Mouse (Mus musculus): ENCODE results near the gene Slc2a13. TPM values are rescaled to one million over a fixed set of nuclear protein-coding genes. Genes with fewer than 3 reads are reported as not detected.

Slc2a13 gene
- polyA plus RNA-seq, 1 experiment from 2014 or later, result 0.44 TPM

- peak; percentile 98 for ATAC-seq (replicated peaks; ENCODE audit: low FRiP score)
- no peak overlapping the region for H3K4me2 ChIP-seq
- no peak for DNase-seq (ENCODE audit: low spot score)
These were observed 312.5 kb downstream of the Slc2a13 start for GRCm38 (mm10) chr15:91260578-91260977.

GRCm38 (mm10) chr15:91257140-91257539 lies 315.9 kb downstream of the Slc2a13 start:
- no peak for ATAC-seq (replicated peaks; ENCODE audit: low FRiP score)
- H3K4me2 ChIP-seq, result no peak overlapping the region
- no peaks in the 10 kb centered on the region; the same call in 1 of the 2 replicates for H3K4me1 ChIP-seq (replicated peaks; ENCODE audit: control insufficient read depth, insufficient read depth, low read length)
- no peaks in the 10 kb centered on the region for H3K27me3 ChIP-seq (replicated peaks; ENCODE audit: control insufficient read depth, insufficient read depth, low read length)
- H3K9ac ChIP-seq (ENCODE audit: low read depth, low read length), result no peak overlapping the region
- H3K27ac ChIP-seq (ENCODE audit: low read depth, low read length), result no peak overlapping the region
- H3K4me3 ChIP-seq (ENCODE audit: low read depth, low read length), result no peak overlapping the region
- no peaks in the 10 kb centered on the region for H3K36me3 ChIP-seq (ENCODE audit: control insufficient read depth, insufficient read depth, low read length)
- 76% methylated on average over 11 of the region's 11 CpGs for WGBS
- no peaks in the 10 kb centered on the region for H3K9me3 ChIP-seq (ENCODE audit: control insufficient read depth, low read length)
- no peak for DNase-seq (ENCODE audit: low spot score)

More at GRCm38 (mm10) chr15:91260578-91260977, 312.5 kb downstream of the Slc2a13 start:
- Histone ChIP-seq H3K27ac (ENCODE audit: low read depth, low read length) (no peak overlapping the region), H3K4me1 (replicated peaks; ENCODE audit: control insufficient read depth, insufficient read depth, low read length) (no peaks in the 10 kb centered on the region; the same call in 1 of the 2 replicates), H3K36me3 (ENCODE audit: control insufficient read depth, insufficient read depth, low read length) (no peaks in the 10 kb centered on the region), H3K9me3 (ENCODE audit: control insufficient read depth, low read length) (no peaks in the 10 kb centered on the region), H3K4me3 (ENCODE audit: low read depth, low read length) (no peak overlapping the region), H3K9ac (ENCODE audit: low read depth, low read length) (no peak overlapping the region), H3K27me3 (replicated peaks; ENCODE audit: control insufficient read depth, insufficient read depth, low read length) (no peaks in the 10 kb centered on the region)
- 46% methylated on average over 5 of the region's 5 CpGs for WGBS

- Histone ChIP-seq H3K27me3 (replicated peaks; ENCODE audit: control insufficient read depth, insufficient read depth, low read length) (no peaks in the 10 kb centered on the region), H3K9me3 (ENCODE audit: control insufficient read depth, low read length) (no peaks in the 10 kb centered on the region), H3K4me2 (no peak overlapping the region), H3K9ac (ENCODE audit: low read depth, low read length) (no peak overlapping the region), H3K36me3 (ENCODE audit: control insufficient read depth, insufficient read depth, low read length) (no peaks in the 10 kb centered on the region), H3K4me3 (ENCODE audit: low read depth, low read length) (no peak overlapping the region), H3K27ac (ENCODE audit: low read depth, low read length) (no peak overlapping the region), H3K4me1 (replicated peaks; ENCODE audit: control insufficient read depth, insufficient read depth, low read length) (no peaks in the 10 kb centered on the region; the same call in 1 of the 2 replicates)
- ATAC-seq (replicated peaks; ENCODE audit: low FRiP score) (no peak), DNase-seq (ENCODE audit: low spot score) (no peak)
- WGBS, result 78% methylated on average over 2 of the region's 2 CpGs
These were observed 317.8 kb downstream of the Slc2a13 start for GRCm38 (mm10) chr15:91255308-91255707.

- no peak overlapping the region for H3K4me3 ChIP-seq (ENCODE audit: low read depth, low read length)
- ATAC-seq (replicated peaks; ENCODE audit: low FRiP score) (no peak), DNase-seq (ENCODE audit: low spot score) (no peak)
- WGBS, result 48% methylated on average over 8 of the region's 8 CpGs
- H3K9me3 ChIP-seq (ENCODE audit: control insufficient read depth, low read length), result no peaks in the 10 kb centered on the region
- H3K4me2 ChIP-seq, result no peak overlapping the region
- H3K4me1 ChIP-seq (replicated peaks; ENCODE audit: control insufficient read depth, insufficient read depth, low read length), result no peaks in the 10 kb centered on the region; the same call in 1 of the 2 replicates
- no peak overlapping the region for H3K27ac ChIP-seq (ENCODE audit: low read depth, low read length)
- no peaks in the 10 kb centered on the region for H3K36me3 ChIP-seq (ENCODE audit: control insufficient read depth, insufficient read depth, low read length)
- H3K9ac ChIP-seq (ENCODE audit: low read depth, low read length), result no peak overlapping the region
- no peaks in the 10 kb centered on the region for H3K27me3 ChIP-seq (replicated peaks; ENCODE audit: control insufficient read depth, insufficient read depth, low read length)
These were observed 320.1 kb downstream of the Slc2a13 start for GRCm38 (mm10) chr15:91252956-91253355.

- Histone ChIP-seq H3K4me1 (replicated peaks; ENCODE audit: control insufficient read depth, insufficient read depth, low read length) (no peaks in the 10 kb centered on the region; the same call in 1 of the 2 replicates), H3K4me2 (peak overlapping the region; percentile 39; the same call in 1 of the 2 replicates), H3K27me3 (replicated peaks; ENCODE audit: control insufficient read depth, insufficient read depth, low read length) (no peaks in the 10 kb centered on the region), H3K9me3 (ENCODE audit: control insufficient read depth, low read length) (no peaks in the 10 kb centered on the region), H3K36me3 (ENCODE audit: control insufficient read depth, insufficient read depth, low read length) (no peaks in the 10 kb centered on the region), H3K27ac (ENCODE audit: low read depth, low read length) (peak overlapping the region; percentile 82), H3K9ac (ENCODE audit: low read depth, low read length) (no peak overlapping the region), H3K4me3 (ENCODE audit: low read depth, low read length) (no peak overlapping the region)
- ATAC-seq (replicated peaks; ENCODE audit: low FRiP score) (peak; percentile 94), DNase-seq (ENCODE audit: low spot score) (no peak)
- 51% methylated on average over 9 of the region's 9 CpGs for WGBS
These were observed 321.3 kb downstream of the Slc2a13 start for GRCm38 (mm10) chr15:91251544-91252408.

GRCm38 (mm10) chr15:91250815-91251214 lies 322.2 kb downstream of the Slc2a13 start:
- Histone ChIP-seq H3K4me2 (no peak overlapping the region), H3K4me1 (replicated peaks; ENCODE audit: control insufficient read depth, insufficient read depth, low read length) (no peaks in the 10 kb centered on the region; the same call in 1 of the 2 replicates), H3K27ac (ENCODE audit: low read depth, low read length) (no peak overlapping the region), H3K27me3 (replicated peaks; ENCODE audit: control insufficient read depth, insufficient read depth, low read length) (no peaks in the 10 kb centered on the region), H3K9ac (ENCODE audit: low read depth, low read length) (no peak overlapping the region), H3K9me3 (ENCODE audit: control insufficient read depth, low read length) (no peaks in the 10 kb centered on the region), H3K36me3 (ENCODE audit: control insufficient read depth, insufficient read depth, low read length) (no peaks in the 10 kb centered on the region), H3K4me3 (ENCODE audit: low read depth, low read length) (no peak overlapping the region)
- 79% methylated on average over 6 of the region's 6 CpGs for WGBS
- DNase-seq (ENCODE audit: low spot score), result no peak
- no peak for ATAC-seq (replicated peaks; ENCODE audit: low FRiP score)

- H3K4me2 ChIP-seq, result no peak overlapping the region
- no peak overlapping the region for H3K4me3 ChIP-seq (ENCODE audit: low read depth, low read length)
- H3K4me1 ChIP-seq (replicated peaks; ENCODE audit: control insufficient read depth, insufficient read depth, low read length), result no peaks in the 10 kb centered on the region
- no peaks in the 10 kb centered on the region for H3K27me3 ChIP-seq (replicated peaks; ENCODE audit: control insufficient read depth, insufficient read depth, low read length)
- no peak overlapping the region for H3K9ac ChIP-seq (ENCODE audit: low read depth, low read length)
- WGBS, result 87% methylated on average over 3 of the region's 3 CpGs
- H3K9me3 ChIP-seq (ENCODE audit: control insufficient read depth, low read length), result no peaks in the 10 kb centered on the region
- H3K36me3 ChIP-seq (ENCODE audit: control insufficient read depth, insufficient read depth, low read length), result no peaks in the 10 kb centered on the region
- ATAC-seq (replicated peaks; ENCODE audit: low FRiP score) (no peak), DNase-seq (ENCODE audit: low spot score) (no peak)
- no peak overlapping the region for H3K27ac ChIP-seq (ENCODE audit: low read depth, low read length)
These were observed 332.3 kb downstream of the Slc2a13 start for GRCm38 (mm10) chr15:91240683-91241335.

- H3K27me3 ChIP-seq (replicated peaks; ENCODE audit: control insufficient read depth, insufficient read depth, low read length), result no peaks in the 10 kb centered on the region
- H3K4me3 ChIP-seq (ENCODE audit: low read depth, low read length), result no peak overlapping the region
- H3K27ac ChIP-seq (ENCODE audit: low read depth, low read length), result no peak overlapping the region
- no peak for DNase-seq (ENCODE audit: low spot score)
- H3K36me3 ChIP-seq (ENCODE audit: control insufficient read depth, insufficient read depth, low read length), result no peaks in the 10 kb centered on the region
- H3K9me3 ChIP-seq (ENCODE audit: control insufficient read depth, low read length), result no peaks in the 10 kb centered on the region
- no peak for ATAC-seq (replicated peaks; ENCODE audit: low FRiP score)
- H3K9ac ChIP-seq (ENCODE audit: low read depth, low read length), result no peak overlapping the region
- H3K4me2 ChIP-seq, result no peak overlapping the region
- 67% methylated on average over 5 of the region's 5 CpGs for WGBS
- no peaks in the 10 kb centered on the region for H3K4me1 ChIP-seq (replicated peaks; ENCODE audit: control insufficient read depth, insufficient read depth, low read length)
These were observed 335.8 kb downstream of the Slc2a13 start for GRCm38 (mm10) chr15:91237294-91237693.

Data from liver, embryonic 11.5 days (tissue).